Comparison of ENCODE assay signal across 17 mouse cellular contexts in the genomic region with DNA sequence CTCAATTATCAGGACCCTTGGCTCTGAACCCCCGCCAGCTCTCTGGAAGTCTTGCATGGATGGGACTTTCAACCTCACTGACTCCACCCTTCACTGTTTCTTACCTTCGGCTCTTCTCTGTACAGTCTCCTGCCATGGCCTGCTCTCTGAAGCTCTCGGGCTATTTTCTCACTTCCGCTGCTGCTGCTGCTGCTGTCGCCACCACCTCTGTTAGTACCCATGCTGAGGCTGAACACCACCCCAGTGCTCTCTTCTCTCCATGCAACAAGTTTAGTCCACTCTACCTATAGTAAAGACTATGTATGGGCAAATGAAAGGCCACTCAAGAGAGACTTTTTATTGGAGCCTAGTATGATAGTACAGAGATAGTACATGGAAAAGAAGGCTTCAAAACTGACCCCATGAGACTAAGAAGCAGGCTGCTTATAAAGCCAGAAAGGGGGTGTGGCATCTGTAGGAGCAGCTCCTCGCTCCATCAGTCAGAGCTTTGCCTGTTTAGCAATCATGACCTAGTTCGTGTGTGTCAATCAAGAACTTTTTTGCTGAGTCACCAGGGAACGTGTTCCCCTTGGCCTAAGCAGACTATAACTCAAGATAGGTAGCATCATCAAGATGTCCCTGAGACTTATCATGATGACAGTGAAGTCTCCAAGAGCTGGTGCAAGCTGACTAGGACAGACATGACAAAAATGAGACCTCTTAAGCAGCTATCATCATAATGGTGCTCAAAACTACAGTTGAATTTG. TPM values are rescaled to one million over a fixed set of nuclear protein-coding genes. Genes with fewer than 3 reads are reported as not detected.
DNase-seq lines count a peak whose midpoint lies in the region.
"Had no signal": no experiment of that assay in that cellular context is flagged by ENCODE, and none has a peak within 500 bp of the region (broad histone marks: within the 10 kb centered on the region; RNA-seq: fewer than 3 reads in every experiment).

No protein-coding gene starts in this region.

- peak; percentile 82 for DNase-seq in adrenal gland, adult 2 months
- DNase-seq in adrenal gland, adult 18-20 months (ENCODE audit: low spot score in 2 of 2) = no peak
- DNase-seq in thymus, postnatal 0 days (ENCODE audit: low spot score) = peak; percentile 24
- DNase-seq in thymus, adult 18-20 months = no peak
- peak; percentile 41 for DNase-seq in c-Kit-positive CD71-positive TER-119-positive erythroid progenitor cells, embryonic 14.5 days (ENCODE audit: low spot score)
- no peak for DNase-seq in lung, postnatal 10 days
- no peak for DNase-seq in right cerebral cortex, postnatal 14 days
- DNase-seq in cerebellum, adult 8-10 months = no peak
- DNase-seq: cerebellum, adult 2 months; heart, adult 11 months; heart, postnatal 4 days; kidney, adult 18-20 months; kidney, postnatal 25 days; layer of hippocampus, adult 9-11 months; lung, embryonic 14.5 days; spleen, adult 18-20 months had no signal

RNA-seq across cellular contexts. Expression of gene Ecpas, which starts 2.7 kb away (rescaled TPM):
- 100 to 1,000 TPM; 132 to 194 TPM for total RNA-seq in adrenal gland, adult 2 months (2021)
- polyA plus RNA-seq in adrenal gland, adult 2 months (2012; rRNA removed) = 55.6 and 63.9 TPM in 2 replicates
- total RNA-seq in adrenal gland, adult 18-20 months (2021) = 100 to 1,000 TPM; 133 to 187 TPM
- 28.0 and 28.1 TPM in 2 replicates for polyA plus RNA-seq in thymus, postnatal 0 days (2015; fragmentation: Nextera tagmentation; extraction: Ambion mirVana)

RNA-seq across cellular contexts. Expression of gene Zkscan16, which starts 28.2 kb away (rescaled TPM):
- total RNA-seq in adrenal gland, adult 2 months (2021) = 1 to 10 TPM; 3.1 to 3.5 TPM
- 0.17 TPM in 1 of 2 replicates, not detected in the other for polyA plus RNA-seq in adrenal gland, adult 2 months (2012; rRNA removed)
- 1 to 10 TPM; 2.6 to 3.7 TPM for total RNA-seq in adrenal gland, adult 18-20 months (2021)
- polyA plus RNA-seq in thymus, postnatal 0 days (2015; fragmentation: Nextera tagmentation; extraction: Ambion mirVana) = 0.07 TPM in 1 of 2 replicates, not detected in the other
- polyA plus RNA-seq: macrophage had no signal

Comparison
In these comparisons a context has a peak if more than half of its experiments do, and no peak if none do; other contexts are left out.
1. DNase-seq: peak in adrenal gland, adult 2 months (single experiment), thymus, postnatal 0 days (single experiment) and c-Kit-positive CD71-positive TER-119-positive erythroid progenitor cells, embryonic 14.5 days (single experiment); none in adrenal gland, adult 18-20 months (0 of 2), thymus, adult 18-20 months (0 of 2), lung, postnatal 10 days (single experiment), right cerebral cortex, postnatal 14 days (single experiment) and cerebellum, adult 8-10 months (single experiment).